Mouse (Mus musculus) embryonic facial prominence, embryonic 11.5 days (tissue): ENCODE measurements at regions not wholly inside any gene's neighbourhood (a gene's known extent, or its start where the extent isn't known, plus 50 kb on each side); places are given as distances from the start of the nearest gene placed in this dataset.

Source experiments
- ATAC-seq: fragments of 200-750 bp; cut with Nextera tagmentation; replicated peaks from 2 replicates; pipeline ENCODE4 v1.8.0; 2017; ENCODE audit warnings: low read depth; ENCODE audit not compliant: insufficient number of reproducible peaks, low FRiP score, low TSS enrichment
- DNase-seq: peaks from one replicate; pipeline ENCODE4 v3.0.0-alpha.2; 2015; ENCODE audit warnings: low spot score
- H3K27ac ChIP-seq: fragments of 300-500 bp; sonication (generic); replicated peaks from 2 replicates; pipeline ENCODE4 v1.5.1; 2014; ENCODE audit warnings: mild to moderate bottlenecking, low read depth, low read length, control low read depth
- H3K27me3 ChIP-seq: fragments of 300-500 bp; sonication (generic); 2 replicates; pipeline ENCODE4 v1.6.1; 2014; ENCODE audit warnings: mild to moderate bottlenecking, low read length, moderate library complexity, mixed read lengths; ENCODE audit not compliant: control insufficient read depth, insufficient read depth
- H3K36me3 ChIP-seq: fragments of 300-500 bp; sonication (generic); replicated peaks from 2 replicates; pipeline ENCODE4 v1.6.1; 2014; ENCODE audit warnings: low read depth, mild to moderate bottlenecking, low read length, moderate library complexity, mixed read lengths; ENCODE audit not compliant: control insufficient read depth, insufficient read depth
- H3K4me1 ChIP-seq: fragments of 300-500 bp; sonication (generic); 2 replicates; pipeline ENCODE4 v1.6.1; 2014; ENCODE audit warnings: low read length, mixed read lengths; ENCODE audit not compliant: control insufficient read depth, insufficient read depth
- H3K4me2 ChIP-seq: fragments of 300-500 bp; sonication (generic); 2 replicates; pipeline ENCODE4 v1.6.1; 2014; ENCODE audit warnings: low read depth, mild to moderate bottlenecking, control low read depth, low read length, moderate library complexity
- H3K4me3 ChIP-seq: fragments of 300-500 bp; sonication (generic); 2 replicates; pipeline ENCODE4 v1.5.1; 2014; ENCODE audit warnings: low read depth, low read length, control low read depth
- H3K9ac ChIP-seq: fragments of 300-500 bp; sonication (generic); replicated peaks from 2 replicates; pipeline ENCODE4 v1.6.1; 2014; ENCODE audit warnings: mild to moderate bottlenecking, control low read depth, low read length
- H3K9me3 ChIP-seq: fragments of 300-500 bp; sonication (generic); replicated peaks from 2 replicates; pipeline ENCODE4 v1.6.1; 2016; ENCODE audit warnings: mild to moderate bottlenecking, low read length, inconsistent platforms, mixed read lengths; ENCODE audit not compliant: control insufficient read depth
- WGBS: fragments of 180-500 bp; shearing (Covaris S2); extraction: QIAGEN DNeasy Blood & Tissue Kit; methylation state at CpG from one replicate; pipeline ENCODE4 v1.1.7; 2014; 5-methylcytosine and 5-hydroxymethylcytosine counted together

- H3K4me2 ChIP-seq, result no peak overlapping the region
- WGBS, result 76% methylated on average over 7 of the region's 7 CpGs
- H3K27ac ChIP-seq, result no peak overlapping the region
Observed at GRCm38 (mm10) chr16:24201455-24201854, 191.9 kb upstream of the Lpp start.

GRCm38 (mm10) chr16:24200200-24200599 lies 193.1 kb upstream of the Lpp start:
- ATAC-seq (no peak), DNase-seq (no peak)
- no peaks in the 10 kb centered on the region for H3K9me3 ChIP-seq
- H3K27me3 ChIP-seq, result no peaks in the 10 kb centered on the region
- H3K4me1 ChIP-seq, result no peaks in the 10 kb centered on the region; the same call in 1 of the 2 replicates
- H3K4me3 ChIP-seq, result no peak overlapping the region
- H3K4me2 ChIP-seq, result no peak overlapping the region
- no peak overlapping the region for H3K9ac ChIP-seq
- 95% methylated on average over 5 of the region's 5 CpGs for WGBS
- H3K27ac ChIP-seq, result no peak overlapping the region
- H3K36me3 ChIP-seq, result no peaks in the 10 kb centered on the region

More at GRCm38 (mm10) chr16:24201455-24201854, 191.9 kb upstream of the Lpp start:
- H3K4me1 ChIP-seq, result peaks cover 3% of the 10 kb centered on the region
- no peaks in the 10 kb centered on the region for H3K9me3 ChIP-seq
- no peaks in the 10 kb centered on the region for H3K27me3 ChIP-seq
- no peak overlapping the region for H3K4me3 ChIP-seq
- H3K36me3 ChIP-seq, result no peaks in the 10 kb centered on the region
- no peak overlapping the region for H3K9ac ChIP-seq
- ATAC-seq (no peak), DNase-seq (no peak)

GRCm38 (mm10) chr16:24199408-24200167 lies 193.7 kb upstream of the Lpp start:
- Histone ChIP-seq H3K27ac (no peak overlapping the region), H3K9ac (no peak overlapping the region), H3K27me3 (no peaks in the 10 kb centered on the region), H3K4me3 (no peak overlapping the region), H3K36me3 (no peaks in the 10 kb centered on the region), H3K9me3 (no peaks in the 10 kb centered on the region), H3K4me1 (no peaks in the 10 kb centered on the region; the same call in 1 of the 2 replicates), H3K4me2 (no peak overlapping the region)
- no peak for DNase-seq
- 76% methylated on average over 18 of the region's 18 CpGs for WGBS
- ATAC-seq, result no peak

- no peak overlapping the region for H3K27ac ChIP-seq
- no peak overlapping the region for H3K9ac ChIP-seq
- no peak overlapping the region for H3K4me3 ChIP-seq
- no peaks in the 10 kb centered on the region for H3K27me3 ChIP-seq
- H3K4me1 ChIP-seq, result no peaks in the 10 kb centered on the region; the same call in 1 of the 2 replicates
- H3K4me2 ChIP-seq, result no peak overlapping the region
- DNase-seq (no peak), ATAC-seq (no peak)
- H3K36me3 ChIP-seq, result no peaks in the 10 kb centered on the region
- H3K9me3 ChIP-seq, result no peaks in the 10 kb centered on the region
Observed at GRCm38 (mm10) chr16:24198291-24198690, 195.0 kb upstream of the Lpp start.

DNA sequence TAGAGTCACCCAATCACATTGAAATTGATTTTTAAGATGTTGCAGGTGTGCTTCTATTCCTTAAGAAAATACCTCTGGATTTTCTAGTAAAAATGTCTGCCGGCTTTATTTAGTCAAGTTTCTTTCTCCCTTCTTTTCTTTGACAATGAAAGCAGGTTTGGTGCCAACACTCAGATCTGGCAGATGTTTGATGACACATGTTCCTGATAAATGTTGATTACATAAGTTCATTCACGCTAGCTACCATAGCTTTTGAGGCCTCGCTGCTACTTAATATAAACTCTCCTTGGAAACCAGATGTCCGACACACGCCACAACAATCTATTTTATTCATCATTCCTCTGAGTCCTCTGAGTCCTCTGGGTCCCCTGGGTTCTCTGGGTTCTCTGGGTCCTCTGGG lies 195.7 kb upstream of the Lpp start:
- Histone ChIP-seq H3K4me2 (no peak overlapping the region), H3K9me3 (no peaks in the 10 kb centered on the region), H3K27me3 (no peaks in the 10 kb centered on the region), H3K36me3 (no peaks in the 10 kb centered on the region), H3K4me1 (no peaks in the 10 kb centered on the region; the same call in 1 of the 2 replicates), H3K4me3 (no peak overlapping the region), H3K27ac (no peak overlapping the region), H3K9ac (no peak overlapping the region)
- ATAC-seq (no peak), DNase-seq (no peak)
- 58% methylated on average over 5 of the region's 5 CpGs for WGBS

DNA sequence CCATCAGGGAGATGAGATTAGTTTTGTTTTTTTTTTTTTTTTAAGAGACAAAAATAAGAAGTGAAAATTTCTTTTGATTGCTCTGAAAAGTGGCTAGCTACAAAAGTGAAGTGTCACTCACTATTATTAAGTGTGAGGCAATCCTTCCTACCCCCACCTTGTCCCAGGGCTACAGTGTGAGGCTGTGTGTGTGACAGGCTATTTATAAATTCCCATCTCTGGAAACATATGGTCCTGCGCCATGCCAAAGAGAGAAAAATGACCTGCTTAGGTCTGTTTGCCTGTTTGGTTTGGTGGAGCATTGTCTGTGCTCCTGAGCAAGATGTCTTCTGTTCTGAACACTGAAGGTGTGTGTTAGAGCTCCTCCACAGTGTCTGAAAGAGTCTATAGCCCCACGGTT lies 199.4 kb upstream of the Lpp start:
- WGBS, result 78% methylated on average over 2 of the region's 2 CpGs
- H3K36me3 ChIP-seq, result no peaks in the 10 kb centered on the region
- no peaks in the 10 kb centered on the region for H3K9me3 ChIP-seq
- H3K4me1 ChIP-seq, result no peaks in the 10 kb centered on the region; the same call in 1 of the 2 replicates
- no peak overlapping the region for H3K4me2 ChIP-seq
- no peak overlapping the region for H3K9ac ChIP-seq
- no peaks in the 10 kb centered on the region for H3K27me3 ChIP-seq
- ATAC-seq (no peak), DNase-seq (no peak)
- no peak overlapping the region for H3K27ac ChIP-seq
- H3K4me3 ChIP-seq, result no peak overlapping the region

DNA sequence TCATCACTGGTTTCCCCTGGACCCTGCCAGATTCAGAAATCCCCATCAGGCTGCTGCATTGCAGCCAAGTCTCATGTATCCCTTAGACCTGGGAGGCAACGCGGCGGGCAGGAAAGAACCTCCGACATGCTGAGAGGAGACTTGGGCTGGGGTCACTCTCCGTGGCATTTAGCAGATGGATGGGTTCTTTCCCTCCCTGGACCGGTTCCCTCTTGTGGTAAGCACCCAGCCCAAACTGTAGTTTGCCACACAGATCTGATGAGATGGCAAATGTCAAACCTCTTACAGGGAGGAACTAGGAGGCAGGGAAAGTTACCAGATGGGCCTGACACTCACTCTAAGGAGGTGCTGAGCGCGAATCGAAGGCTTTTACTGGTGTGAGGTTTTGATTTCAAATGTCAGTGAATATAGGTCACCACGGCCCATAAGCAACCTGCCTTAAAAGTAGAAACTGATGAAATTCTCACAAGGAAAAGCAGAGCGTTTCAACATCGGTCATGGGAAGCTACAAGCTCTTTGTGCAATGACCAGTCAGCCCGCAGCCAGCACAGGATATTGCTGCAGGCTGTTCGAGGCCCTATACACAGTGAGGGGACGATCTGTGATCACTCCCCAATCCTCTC lies 199.9 kb upstream of the Lpp start:
- no peak overlapping the region for H3K4me3 ChIP-seq
- no peaks in the 10 kb centered on the region for H3K36me3 ChIP-seq
- no peak overlapping the region for H3K9ac ChIP-seq
- no peaks in the 10 kb centered on the region for H3K9me3 ChIP-seq
- DNase-seq, result no peak
- H3K4me2 ChIP-seq, result no peak overlapping the region
- no peaks in the 10 kb centered on the region for H3K27me3 ChIP-seq
- WGBS, result 60% methylated on average over 15 of the region's 15 CpGs
- H3K4me1 ChIP-seq, result no peaks in the 10 kb centered on the region; the same call in 1 of the 2 replicates
- ATAC-seq, result no peak
- H3K27ac ChIP-seq, result no peak overlapping the region

DNA sequence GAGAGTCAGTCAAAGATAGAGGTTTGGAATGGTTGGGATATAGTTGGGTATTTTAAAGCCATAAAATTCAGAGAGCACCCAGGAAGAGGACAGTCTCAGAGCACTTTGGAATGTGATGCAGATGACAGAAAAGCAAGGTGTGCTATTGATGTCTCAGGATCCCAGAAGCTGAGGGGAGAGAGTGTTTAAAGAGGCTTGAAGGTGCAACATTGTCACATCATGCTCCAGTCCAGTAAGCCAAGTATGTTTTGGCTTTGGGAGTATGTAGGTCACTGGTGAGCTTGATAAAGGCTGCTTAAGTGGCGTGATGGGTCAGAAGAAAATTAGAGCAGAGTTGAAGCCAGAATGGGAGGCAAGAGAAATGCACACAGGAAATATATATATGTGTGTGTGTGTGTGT lies 201.3 kb upstream of the Lpp start:
- no peak for DNase-seq
- H3K4me1 ChIP-seq, result no peaks in the 10 kb centered on the region
- H3K9me3 ChIP-seq, result no peaks in the 10 kb centered on the region
- no peak overlapping the region for H3K9ac ChIP-seq
- no peaks in the 10 kb centered on the region for H3K36me3 ChIP-seq
- H3K4me3 ChIP-seq, result no peak overlapping the region
- no peak for ATAC-seq
- no peak overlapping the region for H3K27ac ChIP-seq
- 79% methylated on average over 1 of the region's 1 CpGs for WGBS
- H3K27me3 ChIP-seq, result no peaks in the 10 kb centered on the region
- no peak overlapping the region for H3K4me2 ChIP-seq
